29 mouse cellular contexts compared by ENCODE assay signal in genomic region chr14:30473605-30474004, GRCm38 (mm10). TPM values are rescaled to one million over a fixed set of nuclear protein-coding genes. Genes with fewer than 3 reads are reported as not detected.
DNase-seq lines count a peak whose midpoint lies in the region; ATAC-seq and TF ChIP-seq lines count a peak whose summit lies in the region.
"Had no signal": no experiment of that assay in that cellular context is flagged by ENCODE, and none has a peak within 500 bp of the region (broad histone marks: within the 10 kb centered on the region; RNA-seq: fewer than 3 reads in every experiment).

No protein-coding gene starts in this region.

- H3K27ac ChIP-seq in intestine, embryonic 15.5 days, result no peak overlapping the region
- no peak overlapping the region for H3K27ac ChIP-seq in intestine, postnatal 0 days (ENCODE audit: low read depth, low read length)
- no peak overlapping the region for H3K27ac ChIP-seq in embryonic facial prominence, embryonic 14.5 days (replicated peaks; ENCODE audit: low read depth, low read length)
- H3K27ac ChIP-seq in forebrain, postnatal 0 days (ENCODE audit: low read depth, low read length), result no peak overlapping the region
- H3K27ac ChIP-seq: embryonic facial prominence, embryonic 13.5 days; forebrain, embryonic 10.5 days; forebrain, embryonic 13.5 days; heart, adult 2 months; heart, embryonic 10.5 days; heart, embryonic 13.5 days; hindbrain, embryonic 14.5 days; hindbrain, postnatal 0 days had no signal

- no peaks in the 10 kb centered on the region for H3K36me3 ChIP-seq in intestine, embryonic 15.5 days
- no peaks in the 10 kb centered on the region for H3K36me3 ChIP-seq in intestine, postnatal 0 days (ENCODE audit: control insufficient read depth, insufficient read depth)
- no peaks in the 10 kb centered on the region for H3K36me3 ChIP-seq in embryonic facial prominence, embryonic 14.5 days (ENCODE audit: control insufficient read depth, insufficient read depth, low read length)
- no peaks in the 10 kb centered on the region for H3K36me3 ChIP-seq in forebrain, postnatal 0 days (ENCODE audit: insufficient read depth)
- H3K36me3 ChIP-seq: embryonic facial prominence, embryonic 13.5 days; forebrain, embryonic 10.5 days; G1E; heart, embryonic 10.5 days; heart, embryonic 13.5 days had no signal

- peak; percentile 17 for DNase-seq in kidney, adult 9 months
- no peak for DNase-seq in kidney, postnatal 25 days
- DNase-seq in embryonic facial prominence, embryonic 14.5 days (ENCODE audit: low spot score), result peak; percentile 18
- DNase-seq in adrenal gland, adult (ENCODE audit: inconsistent age in 2 of 2, low spot score in 1 of 2), result no peak
- no peak for DNase-seq in cerebellum, postnatal 14 days
- DNase-seq in forebrain, postnatal 0 days, result no peak
- DNase-seq: adrenal gland, postnatal 10 days; adrenal gland, postnatal 36 days; cerebellum, adult 18-20 months; cerebellum, adult 9-10 months; cerebellum, postnatal 25 days; gastrocnemius, postnatal 10 days; gastrocnemius, postnatal 36 days; heart, adult 2 months; heart, postnatal 14 days; heart, postnatal 4 days had no signal

- H3K4me1 ChIP-seq in intestine, embryonic 15.5 days (replicated peaks), result no peaks in the 10 kb centered on the region
- H3K4me1 ChIP-seq in intestine, postnatal 0 days (replicated peaks; ENCODE audit: control insufficient read depth, insufficient read depth, low read length), result no peaks in the 10 kb centered on the region
- no peaks in the 10 kb centered on the region for H3K4me1 ChIP-seq in embryonic facial prominence, embryonic 14.5 days (ENCODE audit: control insufficient read depth, insufficient read depth, low read length)
- no peaks in the 10 kb centered on the region for H3K4me1 ChIP-seq in forebrain, postnatal 0 days (ENCODE audit: insufficient read depth)
- H3K4me1 ChIP-seq: embryonic facial prominence, embryonic 13.5 days; forebrain, embryonic 10.5 days; forebrain, embryonic 13.5 days; heart, embryonic 13.5 days had no signal

- 56% methylated on average over 5 of the region's 5 CpGs for WGBS in intestine, embryonic 15.5 days
- 35% methylated on average over 5 of the region's 5 CpGs for WGBS in intestine, postnatal 0 days
- WGBS in embryonic facial prominence, embryonic 14.5 days, result 58% methylated on average over 5 of the region's 5 CpGs
- 63% methylated on average over 5 of the region's 5 CpGs for WGBS in forebrain, postnatal 0 days

- no peaks in the 10 kb centered on the region for H3K9me3 ChIP-seq in intestine, embryonic 15.5 days
- H3K9me3 ChIP-seq in intestine, postnatal 0 days (ENCODE audit: control insufficient read depth), result no peaks in the 10 kb centered on the region
- H3K9me3 ChIP-seq in embryonic facial prominence, embryonic 14.5 days (ENCODE audit: control insufficient read depth, low read length), result no peaks in the 10 kb centered on the region
- H3K9me3 ChIP-seq in forebrain, postnatal 0 days (ENCODE audit: low read length), result no peaks in the 10 kb centered on the region
- H3K9me3 ChIP-seq: embryonic facial prominence, embryonic 13.5 days; forebrain, embryonic 10.5 days; forebrain, embryonic 13.5 days; G1E; heart, embryonic 10.5 days; heart, embryonic 13.5 days had no signal

- peak; percentile 55; the same call in 1 of the 2 replicates for ATAC-seq in intestine, embryonic 15.5 days
- no peak for ATAC-seq in intestine, postnatal 0 days
- ATAC-seq in embryonic facial prominence, embryonic 14.5 days (ENCODE audit: low read depth), result peak; percentile 30; the same call in 1 of the 2 replicates
- no peak for ATAC-seq in forebrain, postnatal 0 days
- ATAC-seq: activated CD4-positive, CD25-positive, alpha-beta regulatory T cell, adult 4 months; forebrain, embryonic 13.5 days; hindbrain, postnatal 0 days; inflammation-experienced regulatory T-cells, adult 6 months; Patski had no signal

- H3K4me2 ChIP-seq in intestine, embryonic 15.5 days (replicated peaks), result no peak overlapping the region
- no peak overlapping the region for H3K4me2 ChIP-seq in intestine, postnatal 0 days (replicated peaks; ENCODE audit: low read depth)
- no peak overlapping the region for H3K4me2 ChIP-seq in embryonic facial prominence, embryonic 14.5 days (ENCODE audit: low read depth, low read length)
- no peak overlapping the region for H3K4me2 ChIP-seq in forebrain, postnatal 0 days (ENCODE audit: low read depth)
- H3K4me2 ChIP-seq: embryonic facial prominence, embryonic 13.5 days; forebrain, embryonic 13.5 days; heart, embryonic 13.5 days; hindbrain, embryonic 14.5 days had no signal

- no peak overlapping the region for H3K4me3 ChIP-seq in intestine, embryonic 15.5 days (replicated peaks)
- H3K4me3 ChIP-seq in intestine, postnatal 0 days (ENCODE audit: low read depth, low read length), result no peak overlapping the region
- H3K4me3 ChIP-seq in embryonic facial prominence, embryonic 14.5 days (ENCODE audit: low read depth, low read length), result no peak overlapping the region
- no peak overlapping the region for H3K4me3 ChIP-seq in forebrain, postnatal 0 days (ENCODE audit: low read depth, low read length)
- H3K4me3 ChIP-seq: embryonic facial prominence, embryonic 13.5 days; forebrain, embryonic 10.5 days; forebrain, embryonic 13.5 days; heart, adult 2 months; heart, embryonic 10.5 days; heart, embryonic 13.5 days had no signal

- no peaks in the 10 kb centered on the region for H3K27me3 ChIP-seq in intestine, embryonic 15.5 days (replicated peaks)
- H3K27me3 ChIP-seq in intestine, postnatal 0 days (replicated peaks; ENCODE audit: control insufficient read depth, insufficient read depth, low read length), result no peaks in the 10 kb centered on the region
- no peaks in the 10 kb centered on the region for H3K27me3 ChIP-seq in embryonic facial prominence, embryonic 14.5 days (replicated peaks; ENCODE audit: control insufficient read depth, insufficient read depth, low read length)
- no peaks in the 10 kb centered on the region for H3K27me3 ChIP-seq in forebrain, postnatal 0 days (ENCODE audit: insufficient read depth, low read length)
- H3K27me3 ChIP-seq: embryonic facial prominence, embryonic 13.5 days; forebrain, embryonic 13.5 days; heart, embryonic 13.5 days had no signal

- H3K9ac ChIP-seq in intestine, embryonic 15.5 days, result no peak overlapping the region
- H3K9ac ChIP-seq in intestine, postnatal 0 days (ENCODE audit: low read depth, low read length), result no peak overlapping the region
- H3K9ac ChIP-seq in embryonic facial prominence, embryonic 14.5 days (ENCODE audit: low read depth, low read length), result no peak overlapping the region
- H3K9ac ChIP-seq in forebrain, postnatal 0 days, result no peak overlapping the region
- H3K9ac ChIP-seq: embryonic facial prominence, embryonic 13.5 days; forebrain, embryonic 13.5 days; heart, embryonic 13.5 days; hindbrain, embryonic 14.5 days had no signal

- TF ChIP-seq CTCF in intestine, postnatal 0 days (IDR thresholded peaks at IDR 0.05; ENCODE audit: low read depth), result no peak
- TF ChIP-seq CTCF in forebrain, postnatal 0 days (IDR thresholded peaks at IDR 0.05; ENCODE audit: low read depth), result no peak

RNA-seq across cellular contexts. Expression of gene Dcp1a, which starts 5.7 kb away (rescaled TPM):
- polyA plus RNA-seq in intestine, embryonic 15.5 days (2015; fragmentation: Nextera tagmentation; extraction: Ambion mirVana), result 18.1 and 20.0 TPM in 2 replicates
- polyA plus RNA-seq in intestine, postnatal 0 days (2015; fragmentation: Nextera tagmentation; extraction: Ambion mirVana), result 5.6 and 6.4 TPM in 2 replicates
- 21.2 and 23.3 TPM in 2 replicates for polyA plus RNA-seq in embryonic facial prominence, embryonic 14.5 days (2014; fragmentation: Nextera tagmentation; extraction: Ambion mirVana)
- total RNA-seq in forebrain, postnatal 0 days (2014; rRNA removed), result 14.8 and 20.9 TPM in 2 replicates
- 6.9 and 8.8 TPM in 2 replicates for polyA plus RNA-seq in forebrain, postnatal 0 days (2015; fragmentation: Nextera tagmentation; extraction: Ambion mirVana)

RNA-seq across cellular contexts. Expression of gene Cacna1d, which starts 17.6 kb away (rescaled TPM):
- 3.5 and 4.0 TPM in 2 replicates for polyA plus RNA-seq in intestine, embryonic 15.5 days (2015; fragmentation: Nextera tagmentation; extraction: Ambion mirVana)
- polyA plus RNA-seq in intestine, postnatal 0 days (2015; fragmentation: Nextera tagmentation; extraction: Ambion mirVana), result 1.5 and 1.7 TPM in 2 replicates
- 3.5 and 3.8 TPM in 2 replicates for polyA plus RNA-seq in embryonic facial prominence, embryonic 14.5 days (2014; fragmentation: Nextera tagmentation; extraction: Ambion mirVana)
- 23.2 and 31.3 TPM in 2 replicates for total RNA-seq in forebrain, postnatal 0 days (2014; rRNA removed)
- 4.1 and 7.2 TPM in 2 replicates for polyA plus RNA-seq in forebrain, postnatal 0 days (2015; fragmentation: Nextera tagmentation; extraction: Ambion mirVana)

Comparison
In these comparisons a context has a peak if more than half of its experiments do, and no peak if none do; other contexts are left out.
1. ATAC-seq: peak in intestine, embryonic 15.5 days (single experiment) and embryonic facial prominence, embryonic 14.5 days (single experiment); none in intestine, postnatal 0 days (single experiment) and forebrain, postnatal 0 days (single experiment).
2. DNase-seq: peak in kidney, adult 9 months (single experiment) and embryonic facial prominence, embryonic 14.5 days (single experiment); none in kidney, postnatal 25 days (0 of 2), adrenal gland, adult (0 of 2), cerebellum, postnatal 14 days (0 of 2) and forebrain, postnatal 0 days (single experiment).